Mouse (Mus musculus): ENCODE data around the gene Ptprm. TPM values are rescaled to one million over a fixed set of nuclear protein-coding genes. Genes with fewer than 3 reads are reported as not detected.

Ptprm gene
- total RNA-seq, 2 experiments from 2014 or later: 27.3 to 27.4 TPM

Small RNAs within 50 kb of the gene (microRNA-seq; reads per million reads assigned to microRNA genes)
- 0.47 to 0.61 reads per million in 2 experiments for gene Mir5709 (ENCODE audit: borderline number of aligned reads in 2 of 2)

Data from adrenal gland, adult 18-20 months (tissue).